Comparison of ENCODE assay signal across 8 mouse cellular contexts in genomic region chr2:22773549-22774180, GRCm38 (mm10). TPM values are rescaled to one million over a fixed set of nuclear protein-coding genes. Genes with fewer than 3 reads are reported as not detected.
A peak's percentile ranks its signal among the peaks of the same experiment; 100 is the strongest.
DNase-seq lines count a peak whose midpoint lies in the region; ATAC-seq and TF ChIP-seq lines count a peak whose summit lies in the region.

TSS of gene Apbb1ip (plus strand) at chr2:22774094.

- TF ChIP-seq POLR2A in embryonic fibroblast, embryonic 13.5 days (IDR thresholded peaks at IDR 0.05; ENCODE audit: low read depth, low read length): no peak

- peak within 1 kb of the TSS; percentile 97 for H3K27ac ChIP-seq in embryonic fibroblast, embryonic 13.5 days (ENCODE audit: insufficient read depth, low read length)
- no peak within 1 kb of the TSS for H3K27ac ChIP-seq in hindbrain, embryonic 14.5 days

- ATAC-seq in hindbrain, embryonic 14.5 days (ENCODE audit: low FRiP score): no peak

- H3K9ac ChIP-seq in hindbrain, embryonic 14.5 days: peak within 1 kb of the TSS; percentile 51

- no peaks in the 10 kb centered on the region for H3K9me3 ChIP-seq in hindbrain, embryonic 14.5 days (ENCODE audit: control insufficient read depth, low read length)

- peak; percentile 59 for DNase-seq in layer of hippocampus, adult 9-11 months
- no peak for DNase-seq in layer of hippocampus, adult 9-10 months (ENCODE audit: low spot score)
- DNase-seq in hindbrain, embryonic 14.5 days (ENCODE audit: low spot score): no peak
- peak; percentile 19 for DNase-seq in lung, postnatal 14 days
- peak; percentile 47 to 58 for DNase-seq in spleen, postnatal 10 days (ENCODE audit: low spot score in 2 of 2)
- DNase-seq in cerebellum, postnatal 25 days: no peak
- no peak for DNase-seq in kidney, postnatal 36 days

- H3K36me3 ChIP-seq in hindbrain, embryonic 14.5 days (replicated peaks; ENCODE audit: control insufficient read depth, insufficient read depth): no peaks in the 10 kb centered on the region

- H3K4me1 ChIP-seq in embryonic fibroblast, embryonic 13.5 days (ENCODE audit: control insufficient read depth, insufficient read depth, low read length): peaks cover 6% of the 10 kb centered on the region; the same call in 1 of the 2 replicates
- 0 out of 2 replicates have a peak, but pooled peaks cover 3% of the 10 kb centered on the region for H3K4me1 ChIP-seq in hindbrain, embryonic 14.5 days (replicated peaks; ENCODE audit: control insufficient read depth, insufficient read depth, low read length)

- 28% methylated on average over 9 of the region's 9 CpGs for WGBS in hindbrain, embryonic 14.5 days

- peak within 1 kb of the TSS; percentile 96 for H3K4me2 ChIP-seq in hindbrain, embryonic 14.5 days (replicated peaks)

- peaks cover 20% of the 10 kb centered on the region; the same call in 1 of the 2 replicates for H3K27me3 ChIP-seq in hindbrain, embryonic 14.5 days (ENCODE audit: control insufficient read depth, insufficient read depth, low read length)

- peak within 1 kb of the TSS; percentile 50 for H3K4me3 ChIP-seq in embryonic fibroblast, embryonic 13.5 days (ENCODE audit: insufficient read depth, low read length)
- peak within 1 kb of the TSS; percentile 42 for H3K4me3 ChIP-seq in hindbrain, embryonic 14.5 days (replicated peaks; ENCODE audit: low read length)

- no peak for TF ChIP-seq CTCF in embryonic fibroblast, embryonic 13.5 days (IDR thresholded peaks at IDR 0.05; ENCODE audit: borderline replicate concordance, insufficient read depth, low read length)

RNA-seq across cellular contexts. Expression of gene Apbb1ip, which starts in this region (rescaled TPM):
- 34.8 and 40.6 TPM in 2 replicates for polyA plus RNA-seq in embryonic fibroblast, embryonic 13.5 days (2011; ENCODE audit: insufficient read length, low read depth, missing spikeins)
- polyA plus RNA-seq in hindbrain, embryonic 14.5 days (2014; fragmentation: Nextera tagmentation; extraction: Ambion mirVana): 0.47 and 1.0 TPM in 2 replicates

Comparison
In these comparisons a context has a peak if more than half of its experiments do, and no peak if none do; other contexts are left out.
1. RNA of gene Apbb1ip (polyA plus RNA-seq): 34.8 to 40.6 TPM in embryonic fibroblast, embryonic 13.5 days; 0.47 to 1.0 TPM in hindbrain, embryonic 14.5 days; every median in the first group is over 10 times any median in the second.
2. DNase-seq: peak in layer of hippocampus, adult 9-11 months (single experiment), lung, postnatal 14 days (single experiment) and spleen, postnatal 10 days (2 of 2); none in layer of hippocampus, adult 9-10 months (single experiment), hindbrain, embryonic 14.5 days (single experiment), cerebellum, postnatal 25 days (0 of 2) and kidney, postnatal 36 days (0 of 2).